Mouse (Mus musculus) liver, adult 2 months (tissue): ENCODE results near the gene Gm20388.

ENCODE experiments used
- CTCF ChIP-seq: fragments of 200-500 bp; IDR thresholded peaks from 2 replicates; pipeline ENCODE4 v1.5.1; 2011; ENCODE audit warnings: low read depth, low read length, control low read depth
- POLR2A ChIP-seq: fragments of 200-500 bp; IDR thresholded peaks from 2 replicates; pipeline ENCODE4 v1.6.1; 2011; ENCODE audit warnings: low read length, control low read depth; ENCODE audit not compliant: insufficient read depth; ENCODE audit errors: extremely low read depth

DNA sequence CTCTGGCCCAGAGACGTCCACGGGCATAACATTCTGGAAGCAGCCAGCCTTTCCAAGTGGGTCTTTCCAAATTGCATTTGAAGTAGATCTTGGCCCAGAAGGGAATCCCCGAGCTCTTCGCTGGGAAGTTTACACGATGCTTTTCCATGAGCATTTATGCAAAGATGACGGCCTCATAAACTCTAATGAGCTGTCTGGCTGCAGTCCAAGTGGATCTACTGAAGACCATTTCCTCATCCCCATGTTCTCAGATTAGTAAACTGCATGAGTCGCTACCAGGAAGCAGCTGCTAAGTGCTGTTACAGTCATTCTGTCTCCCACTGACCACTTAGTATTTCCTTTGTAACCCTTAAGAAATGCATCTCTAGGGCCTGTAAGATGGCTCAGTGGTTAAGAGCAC is 3852.7 kb downstream of the Gm20388 start:
- TF ChIP-seq POLR2A (no peak), CTCF (no peak)
